Mouse (Mus musculus): ENCODE measurements at regions not wholly inside any gene's neighbourhood (a gene's known extent, or its start where the extent isn't known, plus 50 kb on each side); places are given as distances from the start of the nearest gene placed in this dataset.

DNA sequence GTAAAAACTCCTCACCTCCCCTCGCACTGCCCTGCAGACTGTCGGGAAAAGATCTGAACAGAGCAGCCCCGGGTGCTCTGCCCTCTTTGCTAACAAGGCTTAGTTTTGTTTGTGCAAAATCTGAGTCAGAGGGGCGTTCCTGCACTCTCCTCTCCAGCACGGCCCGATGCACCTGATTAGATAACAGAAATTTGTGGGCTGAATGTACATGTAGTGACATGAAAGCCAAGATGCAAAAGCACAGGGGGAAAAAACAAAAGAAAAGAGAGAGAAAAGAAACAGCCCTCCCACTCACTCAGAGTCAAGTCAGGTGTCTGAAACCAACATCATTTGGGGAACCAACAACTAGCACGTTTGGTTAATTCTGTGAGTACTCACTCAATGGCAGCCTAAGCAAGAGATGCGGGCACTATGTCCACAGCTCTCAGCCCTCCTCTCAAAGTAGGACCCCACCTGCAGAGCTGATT is 115.2 kb downstream of the Lmo4 start:
- H3K9me3 ChIP-seq (ENCODE audit: low read length) = no peaks in the 10 kb centered on the region; the same call in 1 of the 2 replicates
- no peaks in the 10 kb centered on the region for H3K27me3 ChIP-seq (ENCODE audit: insufficient read depth, low read length)
- H3K4me3 ChIP-seq (replicated peaks; ENCODE audit: low read length) = no peak overlapping the region
- H3K4me1 ChIP-seq (replicated peaks; ENCODE audit: low read depth, low read length) = no peaks in the 10 kb centered on the region
- no peaks in the 10 kb centered on the region for H3K36me3 ChIP-seq (ENCODE audit: insufficient read depth, low read length)
- no peak for TF ChIP-seq POU5F1 (IDR thresholded peaks at IDR 0.05; ENCODE audit: borderline replicate concordance, low read length)
- TF ChIP-seq CTCF (conservative IDR thresholded peaks at IDR 0.05; ENCODE audit: low read length) = no peak

DNA sequence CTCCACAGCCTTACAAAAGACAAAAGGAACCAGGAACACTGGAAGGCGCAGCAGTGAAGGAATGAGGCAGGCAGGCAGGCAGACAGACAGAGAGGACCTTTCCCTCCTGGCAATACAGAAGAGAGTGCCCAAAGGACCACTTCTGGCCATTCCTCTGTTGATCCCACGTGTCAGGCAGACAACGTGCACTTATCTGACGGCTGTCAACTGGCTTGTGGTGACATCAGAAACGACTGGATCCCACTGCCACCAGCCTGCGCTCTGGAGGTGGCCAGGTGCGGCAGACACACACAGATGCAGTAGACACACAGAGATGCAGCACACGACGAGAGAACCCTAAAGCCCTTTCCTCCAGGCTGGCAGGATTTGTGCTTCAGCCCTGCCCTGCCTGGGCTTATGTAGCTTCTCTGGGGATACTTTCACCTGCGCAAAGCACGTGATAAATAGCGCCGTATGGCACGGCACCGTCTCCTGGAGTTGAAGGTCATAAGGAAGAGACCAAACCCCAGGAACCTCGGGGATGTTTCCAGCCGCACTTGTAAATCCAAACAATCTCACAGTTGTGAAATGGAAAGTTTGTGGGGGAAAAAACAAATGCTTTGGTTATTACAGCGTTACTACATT is 116.6 kb downstream of the Lmo4 start:
- no peak for TF ChIP-seq POU5F1 (IDR thresholded peaks at IDR 0.05; ENCODE audit: borderline replicate concordance, low read length)
- no peak for TF ChIP-seq CTCF (conservative IDR thresholded peaks at IDR 0.05; ENCODE audit: low read length)
- TF ChIP-seq NANOG (IDR thresholded peaks at IDR 0.05; ENCODE audit: borderline replicate concordance, low read length) = no peak
- Histone ChIP-seq H3K4me3 (replicated peaks; ENCODE audit: low read length) (no peak overlapping the region), H3K36me3 (ENCODE audit: insufficient read depth, low read length) (no peaks in the 10 kb centered on the region), H3K4me1 (replicated peaks; ENCODE audit: low read depth, low read length) (no peaks in the 10 kb centered on the region), H3K27me3 (ENCODE audit: insufficient read depth, low read length) (no peaks in the 10 kb centered on the region), H3K9me3 (ENCODE audit: low read length) (no peaks in the 10 kb centered on the region; the same call in 1 of the 2 replicates)

DNA sequence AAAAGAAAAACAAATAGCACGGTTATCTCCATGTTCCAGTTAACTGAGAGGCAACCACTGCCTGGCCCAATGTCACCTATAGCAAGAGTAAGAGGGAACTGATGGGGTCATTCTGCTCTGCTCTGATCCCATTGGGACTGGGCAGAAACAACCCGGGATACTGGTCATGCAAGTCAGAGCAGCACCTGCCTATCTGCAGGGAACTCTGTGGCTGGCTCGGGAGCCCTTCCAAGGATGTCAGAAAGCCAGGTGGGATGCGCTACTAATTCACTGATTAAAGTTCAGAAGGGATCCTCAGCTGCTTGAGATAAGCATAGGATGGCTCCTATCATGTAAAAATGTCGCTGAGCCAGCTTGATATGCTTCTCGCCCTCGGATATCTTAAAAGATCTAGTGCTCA is 117.2 kb downstream of the Lmo4 start:
- H3K4me1 ChIP-seq (replicated peaks; ENCODE audit: low read depth, low read length) = no peaks in the 10 kb centered on the region
- TF ChIP-seq NANOG (IDR thresholded peaks at IDR 0.05; ENCODE audit: borderline replicate concordance, low read length) (no peak), POU5F1 (IDR thresholded peaks at IDR 0.05; ENCODE audit: borderline replicate concordance, low read length) (no peak), CTCF (conservative IDR thresholded peaks at IDR 0.05; ENCODE audit: low read length) (no peak)
- no peak overlapping the region for H3K4me3 ChIP-seq (replicated peaks; ENCODE audit: low read length)
- no peaks in the 10 kb centered on the region for H3K27me3 ChIP-seq (ENCODE audit: insufficient read depth, low read length)
- H3K36me3 ChIP-seq (ENCODE audit: insufficient read depth, low read length) = no peaks in the 10 kb centered on the region
- no peaks in the 10 kb centered on the region; the same call in 1 of the 2 replicates for H3K9me3 ChIP-seq (ENCODE audit: low read length)

DNA sequence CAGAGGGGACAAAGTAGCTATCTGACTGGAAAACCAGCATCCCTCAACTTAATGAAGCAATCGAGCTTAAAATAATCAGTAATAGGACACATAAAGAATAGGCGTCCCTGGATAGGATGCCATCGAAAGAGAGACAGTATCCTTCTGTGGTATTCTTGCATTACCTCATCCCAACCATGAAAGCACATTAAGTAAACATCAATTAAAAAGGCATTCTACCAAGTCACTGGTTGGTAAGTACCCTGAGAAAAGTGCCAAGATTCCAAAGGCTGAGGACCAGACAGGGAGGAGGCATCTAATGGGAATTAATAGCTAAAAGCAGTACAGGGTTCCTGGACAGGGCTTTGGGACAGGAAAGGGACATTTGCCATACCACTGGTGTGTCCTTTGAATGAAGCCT is 118.8 kb downstream of the Lmo4 start:
- TF ChIP-seq CTCF (conservative IDR thresholded peaks at IDR 0.05; ENCODE audit: low read length) = no peak
- TF ChIP-seq NANOG (IDR thresholded peaks at IDR 0.05; ENCODE audit: borderline replicate concordance, low read length) = no peak
- no peak for TF ChIP-seq POU5F1 (IDR thresholded peaks at IDR 0.05; ENCODE audit: borderline replicate concordance, low read length)
- Histone ChIP-seq H3K9me3 (ENCODE audit: low read length) (no peaks in the 10 kb centered on the region), H3K4me1 (replicated peaks; ENCODE audit: low read depth, low read length) (no peaks in the 10 kb centered on the region), H3K27me3 (ENCODE audit: insufficient read depth, low read length) (no peaks in the 10 kb centered on the region), H3K4me3 (replicated peaks; ENCODE audit: low read length) (no peak overlapping the region), H3K36me3 (ENCODE audit: insufficient read depth, low read length) (no peaks in the 10 kb centered on the region)

DNA sequence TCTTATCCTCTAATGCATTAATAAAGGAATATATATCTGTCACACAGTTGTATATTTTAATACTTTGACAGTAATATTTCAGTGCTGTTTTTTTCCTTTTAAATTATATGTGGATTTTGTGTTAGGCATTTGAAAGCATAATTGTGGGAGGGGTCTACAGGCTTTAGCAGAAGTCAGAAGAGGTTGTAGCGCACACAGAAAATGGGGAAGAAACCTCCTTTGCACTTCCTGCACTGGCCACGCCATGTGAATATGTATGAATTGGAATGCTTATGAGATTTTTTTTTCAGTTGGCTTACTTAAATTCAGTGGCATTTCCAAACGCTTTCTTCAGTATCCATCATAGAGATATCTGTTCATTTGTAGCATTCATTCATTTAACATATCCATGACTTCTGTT is 125.1 kb downstream of the Lmo4 start:
- H3K27me3 ChIP-seq (ENCODE audit: insufficient read depth, low read length) = no peaks in the 10 kb centered on the region
- H3K9me3 ChIP-seq (ENCODE audit: low read length) = peaks cover 3% of the 10 kb centered on the region; the same call in 1 of the 2 replicates
- H3K36me3 ChIP-seq (ENCODE audit: insufficient read depth, low read length) = no peaks in the 10 kb centered on the region
- no peak for TF ChIP-seq NANOG (IDR thresholded peaks at IDR 0.05; ENCODE audit: borderline replicate concordance, low read length)
- no peak for TF ChIP-seq CTCF (conservative IDR thresholded peaks at IDR 0.05; ENCODE audit: low read length)
- TF ChIP-seq POU5F1 (IDR thresholded peaks at IDR 0.05; ENCODE audit: borderline replicate concordance, low read length) = no peak
- H3K4me3 ChIP-seq (replicated peaks; ENCODE audit: low read length) = no peak overlapping the region
- no peaks in the 10 kb centered on the region for H3K4me1 ChIP-seq (replicated peaks; ENCODE audit: low read depth, low read length)

DNA sequence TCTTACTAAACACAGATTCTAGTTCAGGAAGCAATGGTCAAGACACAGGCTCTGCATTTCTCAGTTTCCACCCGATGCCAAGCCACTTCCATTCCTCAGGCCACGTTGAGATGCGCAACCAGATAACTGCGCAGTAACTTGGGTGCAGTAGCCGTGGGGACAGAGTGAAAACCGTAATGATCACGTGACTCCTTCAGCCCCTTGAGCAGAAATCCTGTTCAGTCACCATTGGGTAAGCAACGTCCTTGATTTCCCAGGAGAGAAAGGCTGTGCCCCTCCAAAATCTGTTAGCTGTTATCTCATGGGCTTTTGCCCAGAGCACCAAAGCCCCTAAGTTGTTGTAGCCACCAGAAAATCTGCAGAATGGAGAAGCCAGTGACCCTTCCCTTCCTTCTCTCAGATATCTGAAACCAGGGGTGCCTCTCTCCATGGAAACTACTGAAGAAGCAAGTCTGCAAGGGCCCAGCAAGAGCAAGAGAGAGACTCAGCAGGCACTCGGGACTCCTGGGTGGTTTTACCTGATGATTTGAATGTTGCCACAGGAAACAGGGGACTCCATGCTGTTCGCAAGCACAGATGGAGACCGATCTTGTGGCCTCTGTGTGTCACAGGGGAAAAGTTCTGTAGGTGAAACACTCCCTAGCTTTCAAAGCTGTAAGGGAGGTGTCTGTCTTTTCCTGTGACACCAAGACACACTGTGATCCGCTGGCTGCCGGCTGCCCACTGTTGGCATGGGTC is 126.7 kb downstream of the Lmo4 start:
- H3K4me3 ChIP-seq (replicated peaks; ENCODE audit: low read length) = no peak overlapping the region
- H3K9me3 ChIP-seq (ENCODE audit: low read length) = peaks cover 12% of the 10 kb centered on the region
- no peaks in the 10 kb centered on the region for H3K27me3 ChIP-seq (ENCODE audit: insufficient read depth, low read length)
- no peaks in the 10 kb centered on the region for H3K36me3 ChIP-seq (ENCODE audit: insufficient read depth, low read length)
- no peak for TF ChIP-seq POU5F1 (IDR thresholded peaks at IDR 0.05; ENCODE audit: borderline replicate concordance, low read length)
- H3K4me1 ChIP-seq (replicated peaks; ENCODE audit: low read depth, low read length) = no peaks in the 10 kb centered on the region

DNA sequence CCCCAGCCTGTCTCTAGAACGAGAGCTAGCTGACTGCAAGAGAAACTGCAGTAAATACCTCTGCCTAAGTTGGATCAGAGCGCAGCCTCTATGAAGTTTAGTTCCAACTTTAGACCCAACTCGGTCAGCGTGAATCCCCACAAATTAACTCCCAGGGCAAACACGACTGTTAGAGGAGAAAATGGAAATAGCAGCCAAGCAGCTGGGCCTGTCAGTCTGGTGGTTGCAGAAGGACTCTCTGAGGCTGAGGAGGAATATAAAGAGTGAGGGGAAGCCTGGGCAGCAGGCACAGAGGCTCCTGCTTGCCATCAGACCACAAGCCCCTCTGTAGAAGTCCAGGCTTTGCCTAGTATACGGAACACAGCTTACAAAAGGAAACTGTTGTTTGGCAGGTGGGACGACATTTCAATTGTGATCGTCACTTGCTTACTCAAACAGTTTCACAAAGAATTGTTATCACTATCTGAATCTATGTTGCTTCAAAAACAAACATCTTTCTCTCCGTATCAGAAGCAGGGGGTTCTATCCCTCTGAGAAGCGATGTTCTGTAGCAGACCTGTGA is 135.0 kb downstream of the Lmo4 start:
- Histone ChIP-seq H3K36me3 (ENCODE audit: insufficient read depth, low read length) (no peaks in the 10 kb centered on the region), H3K4me3 (replicated peaks; ENCODE audit: low read length) (no peak overlapping the region), H3K27me3 (ENCODE audit: insufficient read depth, low read length) (no peaks in the 10 kb centered on the region), H3K4me1 (replicated peaks; ENCODE audit: low read depth, low read length) (no peaks in the 10 kb centered on the region), H3K9me3 (ENCODE audit: low read length) (peaks cover 10% of the 10 kb centered on the region)
- TF ChIP-seq CTCF (conservative IDR thresholded peaks at IDR 0.05; ENCODE audit: low read length) (no peak), POU5F1 (IDR thresholded peaks at IDR 0.05; ENCODE audit: borderline replicate concordance, low read length) (no peak), NANOG (IDR thresholded peaks at IDR 0.05; ENCODE audit: borderline replicate concordance, low read length) (no peak)

DNA sequence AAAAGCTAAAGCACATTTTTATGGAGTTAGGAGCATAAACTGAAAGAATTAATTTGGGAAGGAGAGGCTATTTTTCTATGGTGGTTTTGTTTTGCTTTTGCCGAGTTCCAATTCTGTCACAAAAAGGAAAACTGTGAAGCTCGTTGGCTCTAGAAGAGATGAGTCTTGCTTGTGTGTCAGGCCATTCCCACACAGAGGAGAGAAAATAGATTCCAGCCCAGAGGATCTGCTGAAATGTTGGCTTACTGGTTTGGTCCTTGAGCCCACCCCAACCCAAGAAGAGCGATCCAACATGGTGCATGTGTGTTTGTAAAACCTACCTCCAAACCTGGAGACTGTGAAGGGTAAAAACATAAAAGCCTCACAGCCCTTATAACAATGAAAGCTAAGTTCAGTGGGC is 138.0 kb downstream of the Lmo4 start:
- no peaks in the 10 kb centered on the region for H3K36me3 ChIP-seq (ENCODE audit: insufficient read depth, low read length)
- no peak overlapping the region for H3K4me3 ChIP-seq (replicated peaks; ENCODE audit: low read length)
- H3K9me3 ChIP-seq (ENCODE audit: low read length) = no peaks in the 10 kb centered on the region
- H3K27me3 ChIP-seq (ENCODE audit: insufficient read depth, low read length) = no peaks in the 10 kb centered on the region
- H3K4me1 ChIP-seq (replicated peaks; ENCODE audit: low read depth, low read length) = no peaks in the 10 kb centered on the region
- no peak for TF ChIP-seq NANOG (IDR thresholded peaks at IDR 0.05; ENCODE audit: borderline replicate concordance, low read length)
- no peak for TF ChIP-seq CTCF (conservative IDR thresholded peaks at IDR 0.05; ENCODE audit: low read length)
- no peak for TF ChIP-seq POU5F1 (IDR thresholded peaks at IDR 0.05; ENCODE audit: borderline replicate concordance, low read length)
